Mouse (Mus musculus) hindbrain, embryonic 13.5 days (tissue): ENCODE measurements around the gene Tmem238l. TPM values are rescaled to one million over a fixed set of nuclear protein-coding genes. Genes with fewer than 3 reads are reported as not detected.

Experiments used
- ATAC-seq: fragments of 200-750 bp; cut with Nextera tagmentation; 2 replicates; pipeline ENCODE4 v1.8.0; 2017; ENCODE audit warnings: moderate TSS enrichment; ENCODE audit not compliant: low FRiP score
- H3K27ac ChIP-seq: fragments of 300-500 bp; sonication (generic); 2 replicates; pipeline ENCODE4 v1.5.1; 2015; ENCODE audit warnings: inconsistent platforms, mild to moderate bottlenecking, moderate library complexity
- H3K27me3 ChIP-seq: fragments of 300-500 bp; sonication (generic); 2 replicates; pipeline ENCODE4 v1.6.1; 2015; ENCODE audit warnings: mild to moderate bottlenecking, inconsistent platforms
- H3K36me3 ChIP-seq: fragments of 300-500 bp; sonication (generic); 2 replicates; pipeline ENCODE4 v1.6.1; 2015; ENCODE audit warnings: mild to moderate bottlenecking, inconsistent platforms
- H3K4me1 ChIP-seq: fragments of 300-500 bp; sonication (generic); replicated peaks from 2 replicates; pipeline ENCODE4 v1.6.1; 2015; ENCODE audit warnings: inconsistent platforms
- H3K4me2 ChIP-seq: fragments of 300-500 bp; sonication (generic); 2 replicates; pipeline ENCODE4 v1.6.1; 2015; ENCODE audit warnings: inconsistent platforms, mild to moderate bottlenecking, moderate library complexity
- H3K4me3 ChIP-seq: fragments of 300-500 bp; sonication (generic); 2 replicates; pipeline ENCODE4 v1.5.1; 2015; ENCODE audit warnings: mild to moderate bottlenecking, inconsistent platforms
- H3K9ac ChIP-seq: fragments of 300-500 bp; sonication (generic); 2 replicates; pipeline ENCODE4 v1.6.1; 2015; ENCODE audit warnings: mild to moderate bottlenecking, inconsistent platforms
- H3K9me3 ChIP-seq: fragments of 300-500 bp; sonication (generic); 2 replicates; pipeline ENCODE4 v1.6.1; 2016; ENCODE audit warnings: inconsistent platforms
- WGBS: fragments of 180-500 bp; shearing (Covaris S2); methylation state at CpG from one replicate; pipeline ENCODE4 v1.1.7; 2015; 5-methylcytosine and 5-hydroxymethylcytosine counted together
- polyA plus RNA-seq: library from polyadenylated mRNA; unstranded; fragments of >200 nt; fragmentation: Nextera tagmentation; extraction: Ambion mirVana; gene quantifications from 2 replicates; pipeline ENCODE4 v1.2.1, GENCODE M21; 2015

The Tmem238l gene
- polyA plus RNA-seq, 1 experiment from 2014 or later: not detected

DNA sequence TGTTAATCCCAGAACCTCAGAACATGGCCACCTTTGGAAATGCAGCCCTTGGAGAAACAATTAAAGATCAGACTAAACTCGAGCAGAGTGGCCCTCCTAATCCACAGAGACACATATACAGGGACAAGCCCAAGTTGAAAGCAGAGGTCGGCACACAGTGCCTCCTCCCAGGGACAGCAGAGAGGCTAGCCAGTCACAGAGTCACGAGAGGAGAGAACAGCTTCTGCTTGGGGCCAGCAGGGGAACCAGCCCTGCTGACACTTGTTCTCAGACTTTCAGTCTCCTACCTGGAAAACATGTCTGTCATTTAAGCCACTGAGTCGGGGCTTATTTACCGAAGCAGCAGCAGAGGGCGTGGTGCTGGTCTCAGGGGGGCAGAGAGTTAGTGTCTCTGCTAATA is 9.9 kb upstream of the Tmem238l start:
- Histone ChIP-seq H3K4me3 (no peak overlapping the region), H3K4me1 (no peaks in the 10 kb centered on the region), H3K27ac (no peak overlapping the region), H3K9me3 (no peaks in the 10 kb centered on the region), H3K27me3 (no peaks in the 10 kb centered on the region), H3K4me2 (no peak overlapping the region), H3K36me3 (no peaks in the 10 kb centered on the region), H3K9ac (no peak overlapping the region)
- ATAC-seq: no peak
- 73% methylated on average over 6 of the region's 6 CpGs for WGBS

DNA sequence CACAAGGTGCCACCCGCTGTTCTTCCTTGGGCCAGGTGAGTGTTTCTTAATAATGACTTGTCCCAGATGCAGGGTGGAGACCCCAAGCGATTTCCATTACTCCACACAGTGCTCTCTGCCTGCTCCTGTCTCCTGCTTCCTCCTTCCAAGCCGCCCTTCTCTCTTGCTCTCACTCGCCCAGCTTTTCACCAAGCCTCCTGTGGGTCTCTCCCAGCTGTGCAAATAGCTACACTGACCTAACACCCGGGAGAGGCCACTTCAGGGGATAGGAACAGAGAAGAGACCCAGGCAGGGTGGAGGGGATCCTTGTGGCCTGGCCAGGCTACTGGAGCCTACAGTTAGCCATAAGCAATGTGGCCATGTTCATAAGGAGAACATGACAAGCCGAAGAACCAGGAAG is 9.5 kb upstream of the Tmem238l start:
- Histone ChIP-seq H3K4me2 (no peak overlapping the region), H3K4me1 (no peaks in the 10 kb centered on the region), H3K9ac (no peak overlapping the region), H3K4me3 (no peak overlapping the region), H3K36me3 (no peaks in the 10 kb centered on the region), H3K9me3 (no peaks in the 10 kb centered on the region), H3K27ac (no peak overlapping the region), H3K27me3 (no peaks in the 10 kb centered on the region)
- no peak for ATAC-seq
- WGBS: 81% methylated on average over 6 of the region's 6 CpGs

DNA sequence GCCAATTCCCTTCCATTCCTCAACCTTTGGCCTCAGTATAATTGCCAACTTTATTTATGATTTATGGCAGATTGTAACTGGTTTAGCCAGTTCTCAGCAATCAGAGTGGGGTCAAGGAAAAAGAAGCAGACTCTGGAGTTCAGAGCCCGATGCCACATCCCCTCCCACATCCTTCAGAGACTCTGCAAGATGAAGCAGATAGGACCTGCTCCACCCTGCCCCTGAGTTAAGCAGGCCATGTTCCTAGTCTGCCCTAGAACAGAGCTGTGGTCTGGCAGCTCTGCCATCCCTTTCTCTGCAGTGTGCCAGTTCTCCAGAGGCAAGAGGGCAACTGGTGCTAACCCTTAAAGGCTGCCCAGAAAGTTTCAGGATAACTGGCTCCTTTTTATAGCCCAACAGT is 4.4 kb downstream of the Tmem238l start:
- Histone ChIP-seq H3K4me3 (no peak overlapping the region), H3K27ac (no peak overlapping the region), H3K4me2 (no peak overlapping the region), H3K27me3 (no peaks in the 10 kb centered on the region), H3K4me1 (no peaks in the 10 kb centered on the region), H3K36me3 (no peaks in the 10 kb centered on the region), H3K9me3 (no peaks in the 10 kb centered on the region), H3K9ac (no peak overlapping the region)
- WGBS: 97% methylated on average over 1 of the region's 1 CpGs
- ATAC-seq: no peak

DNA sequence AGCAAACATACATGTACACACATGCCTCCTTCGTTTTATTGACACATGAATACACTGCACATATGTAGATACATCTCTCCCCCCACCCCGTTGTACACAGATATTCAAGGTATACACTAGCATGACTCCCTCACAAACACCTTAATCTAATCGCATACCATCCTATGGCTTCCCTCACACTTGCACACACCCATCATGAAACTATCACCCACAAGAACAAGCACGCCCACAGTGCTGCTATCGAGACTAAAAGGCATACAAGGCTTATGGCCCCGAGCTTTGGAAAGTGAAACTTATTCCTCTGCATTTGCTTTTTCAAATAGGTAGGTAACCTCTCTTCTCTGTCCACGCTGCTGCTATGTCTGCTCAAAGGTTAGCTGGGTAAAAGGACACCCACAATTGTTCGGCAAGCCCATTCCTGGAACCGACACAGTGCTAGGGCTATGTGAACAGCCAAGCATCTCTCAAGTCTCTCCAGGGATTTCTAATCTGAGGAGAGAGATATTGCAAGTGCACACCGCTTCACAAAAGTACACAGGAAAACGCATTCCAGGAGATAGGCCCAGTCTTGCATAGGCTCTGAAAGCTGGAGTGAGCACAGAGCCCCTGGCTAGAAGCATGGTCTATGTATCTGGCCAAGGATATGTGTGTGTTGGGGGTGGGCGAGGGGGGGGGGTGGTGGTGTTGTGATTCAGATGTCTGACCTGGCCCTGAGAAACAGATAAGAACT is 5.2 kb downstream of the Tmem238l start:
- Histone ChIP-seq H3K4me2 (no peak overlapping the region), H3K4me1 (no peaks in the 10 kb centered on the region), H3K27ac (no peak overlapping the region), H3K9me3 (no peaks in the 10 kb centered on the region), H3K9ac (no peak overlapping the region), H3K27me3 (no peaks in the 10 kb centered on the region), H3K36me3 (no peaks in the 10 kb centered on the region), H3K4me3 (no peak overlapping the region)
- ATAC-seq: no peak
- 89% methylated on average over 12 of the region's 12 CpGs for WGBS

DNA sequence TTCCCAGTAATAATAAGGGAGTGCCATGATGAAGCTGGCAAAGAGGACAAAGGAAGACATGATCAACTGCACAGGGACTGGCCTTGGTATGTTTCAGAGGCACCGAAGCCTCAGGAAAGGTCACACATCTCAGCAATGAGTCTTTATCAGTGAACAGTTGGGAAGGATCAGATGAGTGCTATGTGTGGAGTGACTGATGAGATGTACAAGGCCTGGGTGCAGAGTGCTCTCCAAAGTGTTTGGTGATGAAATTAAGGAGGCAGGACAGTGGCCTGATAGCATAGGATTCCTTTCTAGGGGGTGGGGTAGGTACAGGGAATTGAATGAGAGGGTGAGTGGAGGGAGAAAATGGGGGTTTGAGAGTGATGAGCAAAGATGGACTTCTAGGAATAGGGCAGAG is 7.0 kb downstream of the Tmem238l start:
- Histone ChIP-seq H3K9ac (no peak overlapping the region), H3K4me1 (no peaks in the 10 kb centered on the region), H3K4me2 (no peak overlapping the region), H3K27ac (no peak overlapping the region), H3K4me3 (no peak overlapping the region), H3K36me3 (no peaks in the 10 kb centered on the region), H3K9me3 (no peaks in the 10 kb centered on the region), H3K27me3 (no peaks in the 10 kb centered on the region)
- 95% methylated on average over 1 of the region's 1 CpGs for WGBS
- no peak for ATAC-seq

DNA sequence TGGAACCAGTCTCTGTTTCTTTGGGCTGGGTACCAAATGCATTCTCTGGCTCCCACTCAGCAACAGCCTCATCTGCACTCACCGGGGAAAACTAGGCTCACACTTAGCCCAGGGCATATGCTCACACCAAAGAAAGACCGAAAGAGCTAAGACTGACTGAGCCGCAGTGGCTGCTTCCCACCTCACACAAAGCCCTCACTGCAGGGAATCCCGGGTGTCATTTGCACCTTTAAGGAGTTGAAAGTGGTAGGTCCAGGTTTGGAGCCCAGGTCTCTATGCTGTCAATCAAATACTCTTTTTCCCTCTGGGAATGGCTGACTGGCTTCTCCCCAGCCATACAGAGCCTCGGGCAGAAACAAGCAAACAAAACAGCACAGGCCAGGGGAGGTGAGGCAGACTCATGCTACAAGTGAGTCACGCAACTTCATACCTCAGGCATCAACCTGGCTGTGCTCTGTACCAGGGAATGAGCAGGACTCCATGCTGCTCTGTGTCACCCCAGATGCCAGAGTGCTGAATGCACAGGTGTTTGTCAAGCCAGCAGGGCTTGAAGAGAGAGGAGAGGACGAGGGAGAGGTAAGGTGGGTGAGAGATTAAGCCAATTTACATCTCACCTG is 10.2 kb downstream of the Tmem238l start:
- H3K4me3 ChIP-seq: no peak overlapping the region
- no peak for ATAC-seq
- H3K27ac ChIP-seq: no peak overlapping the region
- WGBS: 20% methylated on average over 7 of the region's 7 CpGs
- H3K4me1 ChIP-seq: no peaks in the 10 kb centered on the region
- no peaks in the 10 kb centered on the region for H3K27me3 ChIP-seq
- no peak overlapping the region for H3K9ac ChIP-seq
- H3K36me3 ChIP-seq: no peaks in the 10 kb centered on the region
- no peak overlapping the region for H3K4me2 ChIP-seq
- no peaks in the 10 kb centered on the region for H3K9me3 ChIP-seq

DNA sequence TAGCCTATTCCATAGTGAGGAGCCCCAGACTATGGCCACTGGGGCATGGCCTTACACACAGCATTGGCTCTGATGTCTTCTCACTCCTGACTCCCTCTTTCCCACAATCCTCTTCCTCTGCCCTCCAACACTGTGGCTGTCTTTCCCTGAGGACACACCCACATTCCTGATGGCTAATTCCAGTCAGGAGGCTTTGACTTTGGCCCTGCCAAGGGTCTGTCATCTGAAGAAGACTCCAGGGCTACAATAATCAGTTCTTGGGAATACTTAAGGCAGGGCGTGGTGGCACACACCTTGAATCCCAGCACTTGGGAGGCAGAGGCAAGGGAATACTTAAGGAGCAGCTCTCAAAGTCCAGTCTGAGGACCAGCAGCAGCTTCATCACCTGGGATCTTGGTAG is 12.1 kb downstream of the Tmem238l start:
- Histone ChIP-seq H3K9ac (no peak overlapping the region), H3K27ac (no peak overlapping the region), H3K4me2 (no peak overlapping the region), H3K36me3 (no peaks in the 10 kb centered on the region), H3K4me1 (no peaks in the 10 kb centered on the region), H3K9me3 (no peaks in the 10 kb centered on the region), H3K27me3 (no peaks in the 10 kb centered on the region), H3K4me3 (no peak overlapping the region)
- no peak for ATAC-seq
- WGBS: 100% methylated on average over 1 of the region's 1 CpGs

DNA sequence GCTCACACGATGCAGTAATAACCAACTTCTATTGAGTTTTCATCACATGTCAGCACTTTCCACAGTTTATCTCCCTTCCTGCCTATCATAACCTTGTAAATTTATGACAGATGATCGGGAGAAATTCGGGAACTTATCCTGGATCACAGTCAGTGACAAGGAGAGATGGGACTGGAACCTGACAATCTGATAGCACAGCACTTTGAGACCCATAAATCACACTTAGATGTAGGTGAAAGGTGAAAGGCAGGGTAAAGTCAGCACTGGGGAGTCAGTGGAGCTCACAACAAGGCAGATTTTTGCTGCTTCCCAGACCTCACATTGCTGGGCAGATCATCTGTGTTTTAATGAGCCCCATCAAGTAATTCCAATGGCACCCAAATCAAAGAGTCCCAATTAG is 17.1 kb downstream of the Tmem238l start:
- Histone ChIP-seq H3K4me1 (no peaks in the 10 kb centered on the region), H3K4me2 (no peak overlapping the region), H3K4me3 (no peak overlapping the region), H3K27me3 (no peaks in the 10 kb centered on the region), H3K9ac (no peak overlapping the region), H3K9me3 (peaks cover 15% of the 10 kb centered on the region; the same call in 1 of the 2 replicates), H3K36me3 (no peaks in the 10 kb centered on the region), H3K27ac (no peak overlapping the region)
- 93% methylated on average over 3 of the region's 3 CpGs for WGBS
- ATAC-seq: no peak

DNA sequence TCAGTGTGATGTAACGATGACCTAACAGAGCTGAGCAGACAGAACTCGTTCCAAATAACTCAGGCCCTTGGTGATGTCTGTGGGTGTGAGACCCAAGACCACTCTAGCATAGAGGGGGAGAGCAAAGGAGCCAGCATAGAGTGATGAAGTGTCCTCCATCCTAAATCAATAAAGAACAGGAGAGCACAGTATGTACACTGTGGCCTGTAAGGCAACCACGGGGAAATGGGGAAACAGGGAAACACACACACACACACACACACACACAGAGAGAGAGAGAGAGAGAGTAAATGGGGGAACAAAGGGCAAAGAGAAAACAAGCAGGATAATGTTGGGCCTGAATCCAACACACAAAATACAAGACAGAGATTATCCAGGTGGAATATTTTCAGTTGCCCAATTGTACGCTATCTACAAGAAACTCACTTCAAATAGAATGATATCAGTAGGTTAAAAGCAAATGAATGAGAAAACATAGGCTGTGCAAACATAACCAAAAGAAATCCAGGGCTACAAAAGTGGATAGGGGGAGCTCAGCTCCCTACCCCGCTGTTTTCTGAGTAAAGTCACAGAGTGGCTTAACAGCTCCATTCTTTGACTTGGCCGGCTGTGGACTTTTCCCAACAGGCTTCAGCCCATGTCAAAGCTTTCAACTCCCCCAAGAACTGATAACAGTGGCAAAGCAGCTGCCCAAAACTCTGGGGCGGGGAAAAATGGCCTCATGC is 19.3 kb downstream of the Tmem238l start:
- H3K9ac ChIP-seq: no peak overlapping the region
- ATAC-seq: no peak
- H3K9me3 ChIP-seq: peaks cover 15% of the 10 kb centered on the region; the same call in 1 of the 2 replicates
- 93% methylated on average over 7 of the region's 7 CpGs for WGBS
- H3K4me2 ChIP-seq: no peak overlapping the region
- H3K36me3 ChIP-seq: no peaks in the 10 kb centered on the region
- H3K27ac ChIP-seq: no peak overlapping the region
- no peaks in the 10 kb centered on the region for H3K27me3 ChIP-seq
- no peak overlapping the region for H3K4me3 ChIP-seq
- H3K4me1 ChIP-seq: no peaks in the 10 kb centered on the region

DNA sequence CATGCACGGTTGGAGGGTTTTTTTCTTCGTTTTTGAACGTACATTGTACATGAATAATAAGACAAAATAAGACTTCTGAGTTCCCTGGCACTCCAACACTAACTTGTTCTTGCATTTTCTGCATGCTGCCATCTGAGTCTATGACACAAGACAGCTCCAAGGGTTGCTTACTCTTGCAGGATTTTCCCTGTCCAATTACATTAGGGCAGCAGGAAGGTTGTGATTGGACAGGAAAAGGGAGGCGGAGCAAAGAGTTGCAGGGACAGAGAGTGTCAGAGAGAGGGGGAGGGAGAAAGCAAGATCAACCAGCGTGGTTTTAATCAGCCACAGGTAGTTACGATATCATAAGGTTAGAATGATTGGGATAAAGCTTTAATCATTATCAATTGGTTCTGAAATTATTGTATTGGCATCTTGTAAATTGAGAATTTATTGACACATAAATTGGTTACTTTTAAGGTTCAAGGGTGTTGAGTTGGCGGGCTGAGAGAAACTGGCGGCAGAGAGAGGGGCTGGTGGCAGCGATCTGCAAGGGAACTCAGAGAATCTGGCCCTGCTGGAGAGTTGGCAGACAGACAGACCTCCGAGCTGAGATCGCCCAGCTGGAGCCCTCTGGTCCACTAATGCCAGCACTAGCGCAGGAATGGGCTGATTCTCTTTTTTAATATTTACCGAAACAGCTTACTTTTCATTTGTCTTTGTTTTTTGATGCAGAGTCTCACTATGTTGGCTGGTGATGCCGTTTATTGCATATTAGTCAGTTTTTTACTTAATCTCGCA is 25.1 kb downstream of the Tmem238l start:
- Histone ChIP-seq H3K27ac (no peak overlapping the region), H3K36me3 (no peaks in the 10 kb centered on the region), H3K4me2 (no peak overlapping the region), H3K4me1 (peaks cover 20% of the 10 kb centered on the region), H3K9me3 (peaks cover under 1% of the 10 kb centered on the region; the same call in 1 of the 2 replicates), H3K4me3 (no peak overlapping the region), H3K27me3 (no peaks in the 10 kb centered on the region), H3K9ac (no peak overlapping the region)
- no peak for ATAC-seq
- 80% methylated on average over 15 of the region's 15 CpGs for WGBS

DNA sequence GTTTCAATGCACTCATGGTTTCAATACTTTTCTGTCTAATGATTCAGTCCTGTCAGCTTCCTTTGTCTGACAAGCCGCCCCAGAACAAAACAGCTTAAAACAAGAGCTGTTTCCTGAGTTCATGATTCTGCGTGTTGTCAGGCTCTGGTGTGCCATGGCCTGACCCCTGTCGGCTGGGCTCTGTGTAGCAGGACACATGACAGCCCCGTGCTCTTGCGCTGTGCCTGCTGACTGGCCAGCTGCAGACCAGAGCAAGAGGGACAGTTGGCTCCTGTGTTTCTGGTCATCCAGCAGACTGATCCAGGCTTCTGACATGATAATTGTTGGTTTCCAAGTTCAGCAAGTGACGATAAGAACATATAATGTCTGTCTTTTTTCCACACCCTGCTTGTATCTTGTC is 26.4 kb downstream of the Tmem238l start:
- no peak for ATAC-seq

More for the DNA sequence above, 26.4 kb downstream of the Tmem238l start:
- whole genome bisulfite sequencing: 32% methylated on average over 6 of the region's 6 CpGs
- Histone ChIP-seq H3K4me3 (no peak overlapping the region), H3K27me3 (no peaks in the 10 kb centered on the region), H3K9me3 (no peaks in the 10 kb centered on the region), H3K4me1 (peaks cover 20% of the 10 kb centered on the region), H3K4me2 (no peak overlapping the region), H3K27ac (no peak overlapping the region), H3K9ac (no peak overlapping the region), H3K36me3 (no peaks in the 10 kb centered on the region)
